Mouse (Mus musculus) retina, adult 2 months (tissue): Measurements from ENCODE around the gene Zfp667.

Experiments used
- DNase-seq: peaks from one replicate; pipeline ENCODE4 v3.0.0-alpha.2; 2012; ENCODE audit warnings: low read depth, low spot score

Zfp667 gene

DNA sequence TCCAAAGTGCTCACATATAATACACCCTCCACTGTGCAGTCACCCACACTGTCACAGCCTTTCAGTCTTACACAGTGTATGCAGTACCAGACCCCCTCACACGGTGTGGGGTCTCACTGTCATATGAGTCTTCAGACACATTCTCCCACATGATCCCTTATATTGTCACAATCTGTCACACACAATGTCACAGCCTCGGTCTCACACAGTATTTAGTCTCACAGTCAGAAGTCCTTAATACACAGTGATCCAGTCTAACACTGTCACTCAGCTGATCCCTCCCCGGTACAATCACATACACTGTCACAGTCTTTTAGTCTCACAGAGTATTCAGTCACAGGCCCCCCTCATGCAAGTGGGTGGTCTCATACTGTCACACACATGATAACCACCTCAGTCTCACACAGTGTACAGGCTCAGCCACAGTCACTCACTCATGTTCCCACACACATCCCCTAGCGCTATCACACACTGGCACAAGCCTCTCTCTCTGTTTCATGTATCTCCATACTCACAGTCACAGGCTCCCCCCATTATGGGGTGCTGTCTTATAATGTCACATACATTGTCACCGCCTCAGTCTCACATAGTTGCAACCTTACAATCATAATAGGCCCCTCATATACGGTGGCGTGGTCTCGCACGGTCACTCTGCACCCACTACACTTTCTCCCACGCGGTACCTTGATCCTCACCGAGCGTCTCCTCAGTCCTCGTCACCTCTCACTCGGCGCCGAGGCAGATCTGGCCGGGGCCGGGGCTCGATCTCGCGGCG is 44.3 kb downstream of the Zfp667 start:
- DNase-seq = no peak

DNA sequence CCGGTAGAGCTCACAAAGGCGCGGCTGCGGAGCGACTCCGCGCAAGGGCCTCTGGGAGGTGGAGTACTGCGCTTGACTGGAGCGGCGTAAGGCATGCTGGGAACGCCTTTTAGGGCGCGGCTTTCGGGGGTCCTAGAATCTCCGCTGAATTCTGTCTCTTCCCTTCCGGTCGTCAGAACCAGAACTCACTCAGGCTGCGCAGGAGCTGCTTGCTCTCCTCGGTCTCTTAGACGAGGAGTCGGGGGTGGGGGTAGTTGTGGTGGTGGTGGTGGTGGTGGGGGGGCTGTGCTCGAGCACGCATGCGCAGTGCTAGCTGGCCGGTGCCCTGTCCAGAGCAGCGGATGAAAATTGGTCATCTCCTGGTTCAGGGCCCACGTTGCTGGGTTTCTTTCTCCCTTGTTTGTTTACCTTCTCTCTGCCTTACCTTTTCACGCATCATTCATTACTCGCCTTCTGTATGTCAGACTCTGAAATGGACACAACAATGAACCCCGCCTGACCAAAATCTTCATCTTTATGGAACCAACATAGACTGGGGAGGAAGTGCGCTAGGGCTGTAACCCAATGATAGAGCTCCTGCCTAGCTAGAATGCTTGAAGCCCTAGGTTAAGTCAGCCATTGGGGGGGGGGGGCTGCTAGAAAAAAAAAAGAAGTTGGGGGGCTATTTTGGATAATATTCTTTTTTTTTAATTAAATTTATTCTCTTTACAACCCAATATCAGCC is 45.0 kb downstream of the Zfp667 start, which contains the start of gene Zfp583:
Gene Zfp583 (minus strand): TSS at position 53 of the 724 bp plus-strand sequence.
- DNase-seq = peak; percentile 52

DNA sequence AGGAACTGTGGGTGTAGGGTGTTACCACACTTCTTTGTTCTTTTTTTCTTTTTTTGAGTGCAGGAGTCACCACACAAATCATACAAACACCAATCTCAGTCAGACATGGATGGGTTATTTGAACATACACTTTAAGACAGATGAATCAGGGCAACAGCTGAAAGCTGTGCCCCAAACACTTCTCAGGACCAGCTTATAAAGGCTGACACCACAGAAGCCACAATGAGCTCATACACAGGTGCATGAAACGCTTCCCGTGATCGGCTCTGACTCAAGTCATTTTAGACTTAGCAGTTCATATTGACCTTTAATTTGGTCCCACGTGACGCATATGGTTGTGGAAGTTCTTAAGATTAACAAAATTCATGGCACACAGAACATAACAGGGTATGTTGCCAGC is 53.5 kb downstream of the Zfp667 start:
- no peak for DNase-seq

DNA sequence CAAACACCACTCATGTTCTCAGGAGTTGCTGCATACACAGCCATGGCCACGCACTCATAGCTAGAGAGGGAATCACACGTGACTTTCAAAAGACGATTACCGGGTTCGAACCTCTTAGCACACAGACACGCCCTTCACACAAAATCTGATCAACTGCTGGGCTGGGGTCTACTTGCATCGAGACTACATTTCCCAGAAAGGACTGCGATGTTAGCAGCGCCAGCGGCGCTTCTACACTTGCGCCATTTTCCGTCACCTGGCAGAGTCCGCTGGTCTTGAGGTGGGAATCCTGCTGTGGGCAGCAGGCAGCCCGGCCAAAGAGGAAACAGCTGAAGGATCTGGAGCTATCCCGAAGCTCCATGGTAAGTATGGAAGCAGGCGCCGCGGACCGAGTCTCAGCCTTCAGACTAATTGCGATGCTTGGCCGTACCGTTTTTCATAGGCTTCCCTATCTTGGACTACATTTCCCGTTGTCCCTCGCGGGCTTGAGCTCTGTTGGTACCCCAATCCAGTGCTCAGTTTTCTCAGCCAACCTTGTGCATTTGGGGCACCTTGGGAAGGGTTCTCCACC is 57.2 kb downstream of the Zfp667 start, which contains the start of gene Gm3854:
Gene Gm3854 (plus strand): TSS at position 259 of the 571 bp plus-strand sequence.
- peak; percentile 61 for DNase-seq

DNA sequence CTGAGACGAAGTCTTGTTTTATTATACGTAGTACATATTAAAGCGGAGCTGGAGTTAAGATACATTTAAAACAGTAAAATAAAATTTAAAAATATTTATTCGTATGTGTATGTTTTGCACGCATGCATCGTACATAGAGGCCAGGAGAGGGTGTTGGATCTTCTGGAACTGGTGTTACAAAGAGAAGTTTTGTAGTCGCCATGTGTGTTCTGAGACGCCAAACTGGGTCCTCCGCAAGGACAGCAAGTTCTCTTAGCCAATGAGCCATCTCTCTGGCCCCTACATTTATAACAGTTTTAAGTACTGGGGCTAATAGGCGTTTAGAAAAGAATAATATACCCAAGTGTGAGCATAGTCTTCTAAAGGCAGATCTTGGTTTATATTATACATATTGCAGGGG is 57.7 kb downstream of the Zfp667 start:
- no peak for DNase-seq
